Mouse (Mus musculus): Measurements from ENCODE around the gene Nap1l1.

DNA sequence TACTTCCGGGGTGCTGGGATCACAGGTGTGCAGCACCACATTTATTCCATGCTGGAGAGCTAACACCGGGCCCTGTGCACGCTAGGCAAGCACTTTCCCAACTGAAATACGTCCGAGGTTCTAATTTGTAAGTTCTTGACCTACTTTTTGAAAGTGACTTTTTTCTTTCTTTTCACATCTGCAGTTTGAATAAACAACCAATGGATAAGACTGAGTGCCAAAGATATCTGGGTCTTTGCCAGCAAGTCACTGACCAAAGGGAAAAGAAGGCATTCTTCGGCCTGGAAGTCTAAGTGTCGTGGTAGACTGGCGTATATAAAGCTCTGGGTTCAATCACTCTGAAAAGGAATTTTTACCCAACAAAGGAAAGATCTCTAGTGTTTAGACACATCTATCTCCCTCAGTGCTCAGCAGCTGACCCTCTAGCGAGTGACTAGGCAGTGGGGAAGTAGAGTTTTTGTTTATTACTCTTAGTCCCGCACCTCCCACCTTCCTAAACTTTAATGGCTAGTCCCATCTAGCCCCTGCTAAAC, 39.1 kb downstream of the Nap1l1 start:
- TF ChIP-seq CTCF (IDR thresholded peaks at IDR 0.05; ENCODE audit: low read depth, low read length) (no peak), POLR2A (IDR thresholded peaks at IDR 0.05; ENCODE audit: borderline replicate concordance, low read depth, low read length) (no peak)
